Mouse (Mus musculus) layer of hippocampus, adult 2 months (tissue): ENCODE data around the gene Tmc6. TPM values are rescaled to one million over a fixed set of nuclear protein-coding genes. Genes with fewer than 3 reads are reported as not detected.
A peak's percentile ranks its signal among the peaks of the same experiment; 100 is the strongest.

Source experiments
- DNase-seq, 2 experiments: peaks; one replicate each; pipeline ENCODE4 v3.0.0; 2022; ENCODE audit warnings: low spot score in 2 of 2
- H3K27ac ChIP-seq: fragments of 200-600 bp; 2 replicates; pipeline ENCODE4 v1.8.1; 2022
- H3K4me3 ChIP-seq: fragments of 200-600 bp; 2 replicates; pipeline ENCODE4 v1.8.1; 2022; ENCODE audit warnings: mild to moderate bottlenecking
- CTCF ChIP-seq: fragments of 200-600 bp; conservative IDR thresholded peaks from 2 replicates; pipeline ENCODE4 v1.8.1; 2022; ENCODE audit warnings: antibody characterized with exemption, mild to moderate bottlenecking, moderate library complexity
- total RNA-seq, 2 experiments: library from RNA; stranded (reverse); gene quantifications; 2 replicates each; pipeline ENCODE4 v1.2.3; 2021

Tmc6 gene
- total RNA-seq, 2 experiments from 2014 or later = 6.6 to 8.4 TPM

GRCm38 (mm10) chr11:117772352-117772751, 9.6 kb downstream of the Tmc6 start:
- no peak for DNase-seq
- H3K27ac ChIP-seq = no peak overlapping the region
- no peak overlapping the region for H3K4me3 ChIP-seq
- TF ChIP-seq CTCF = no peak

DNA sequence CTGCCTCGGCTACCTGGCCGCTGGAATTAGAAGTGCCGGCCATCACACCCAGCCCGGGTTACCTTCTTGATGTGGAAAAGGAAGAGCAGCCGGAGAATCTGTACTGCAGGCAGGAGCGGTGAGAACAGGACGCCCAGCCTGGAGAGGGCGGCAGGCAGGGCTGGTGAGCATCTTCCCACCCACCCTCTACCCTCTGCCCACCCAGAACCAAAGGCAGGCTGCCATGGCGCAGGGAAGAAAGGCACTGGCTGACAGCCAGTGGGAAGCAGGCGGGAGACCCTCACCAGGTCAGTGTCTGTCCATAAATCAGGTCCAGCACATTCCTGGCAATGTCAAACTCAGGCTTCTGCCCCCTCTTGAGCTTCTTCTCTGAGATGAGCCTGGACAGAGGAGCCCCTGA, 11.6 kb downstream of the Tmc6 start:
- no peak for TF ChIP-seq CTCF
- no peak for DNase-seq
- no peak overlapping the region for H3K4me3 ChIP-seq
- no peak overlapping the region for H3K27ac ChIP-seq

DNA sequence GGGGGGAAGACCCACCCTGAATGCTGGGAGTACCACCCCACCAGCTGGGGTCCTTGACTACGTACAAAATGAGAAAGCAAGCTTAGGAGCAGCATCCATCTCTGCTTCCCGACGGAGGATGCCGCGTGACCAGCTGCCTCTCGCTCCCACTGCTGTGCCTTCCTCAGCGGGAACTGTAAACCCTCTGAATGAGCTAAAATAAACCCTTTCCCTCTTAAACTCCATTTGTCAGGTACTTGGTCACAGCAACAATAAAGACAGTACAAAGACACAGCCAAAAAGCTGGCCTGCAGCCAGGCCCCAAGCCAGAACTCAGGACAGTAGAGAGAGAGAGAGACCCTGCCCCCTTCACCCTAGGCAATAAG, 12.3 kb downstream of the Tmc6 start:
- no peak overlapping the region for H3K27ac ChIP-seq
- TF ChIP-seq CTCF = no peak

DNA sequence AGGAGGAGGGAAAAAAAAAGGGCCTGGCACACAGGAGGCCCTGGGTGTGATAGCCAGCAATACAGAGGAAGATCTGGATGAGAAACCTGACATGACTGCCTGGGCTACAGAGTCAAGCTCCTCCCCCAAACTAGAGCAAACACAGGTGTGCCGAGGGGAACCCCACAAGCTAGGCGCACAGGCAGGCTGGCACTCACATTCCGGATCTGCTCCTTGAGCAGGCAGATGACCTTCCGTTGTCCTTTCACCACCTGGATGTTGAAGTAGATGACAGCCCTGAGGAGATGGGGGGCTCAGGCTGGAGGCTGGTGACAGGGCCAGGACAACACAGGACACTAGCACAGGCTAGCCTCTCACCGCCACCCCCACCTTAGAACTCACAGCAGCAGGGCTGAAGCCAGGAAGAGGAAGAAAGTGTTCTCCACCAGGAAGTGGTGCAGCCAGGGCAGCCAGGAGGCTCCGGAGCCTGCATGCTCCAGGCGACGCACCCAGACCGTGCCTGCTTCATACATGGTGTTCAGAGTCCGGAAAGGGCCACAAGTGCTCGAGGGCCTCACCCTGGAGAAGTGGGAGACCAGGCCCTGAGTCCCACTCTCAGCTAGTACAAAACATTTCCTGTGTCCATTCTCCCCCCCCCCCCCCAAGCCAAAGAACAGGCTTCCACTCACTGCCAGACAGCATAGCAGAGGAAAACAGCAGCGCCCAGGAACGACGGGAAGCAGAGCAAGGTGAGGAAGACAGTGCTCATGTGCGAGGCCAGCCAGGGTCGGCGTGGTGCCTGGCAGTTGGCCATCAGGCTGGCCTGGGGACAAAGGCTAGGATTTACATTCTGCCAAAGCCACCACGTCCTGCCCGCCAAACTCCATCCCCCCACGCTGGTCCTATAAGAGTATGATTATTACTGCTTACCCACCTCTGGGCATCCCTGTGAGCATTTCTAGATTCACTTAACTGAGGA, 13.0 kb downstream of the Tmc6 start:
- Histone ChIP-seq H3K4me3 (no peak overlapping the region), H3K27ac (no peak overlapping the region)
- no peak for TF ChIP-seq CTCF
- no peak for DNase-seq

More for the DNA sequence above, 12.3 kb downstream of the Tmc6 start:
- DNase-seq = no peak
- H3K4me3 ChIP-seq = no peak overlapping the region

GRCm38 (mm10) chr11:117766275-117766674, 15.7 kb downstream of the Tmc6 start:
- TF ChIP-seq CTCF = no peak
- H3K4me3 ChIP-seq = no peak overlapping the region
- DNase-seq = no peak
- peak overlapping the region; percentile 32; the same call in 1 of the 2 replicates for H3K27ac ChIP-seq

DNA sequence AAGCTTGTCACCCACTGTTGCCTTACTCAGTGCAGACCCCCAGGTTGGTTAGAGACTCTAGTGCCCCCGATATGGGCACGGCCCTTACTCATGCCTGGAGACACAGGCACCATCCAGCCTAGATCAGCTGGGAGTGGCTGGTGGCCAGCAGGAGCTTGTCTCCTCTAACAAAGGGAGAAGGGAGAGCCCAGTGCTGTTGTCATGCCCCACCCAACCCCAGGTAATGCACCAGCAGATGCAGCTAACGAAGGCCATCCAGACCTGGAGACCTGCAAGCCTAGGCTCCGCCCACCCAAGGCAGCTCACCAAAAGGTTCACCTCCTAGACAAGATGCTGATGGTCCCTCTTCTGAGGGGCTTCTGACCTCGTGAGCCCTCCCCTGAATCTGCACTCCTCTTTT, 16.6 kb downstream of the Tmc6 start:
- Histone ChIP-seq H3K27ac (0 out of 2 replicates have a peak overlapping the region, but pooled peaks have one; percentile 14), H3K4me3 (no peak overlapping the region)
- no peak for DNase-seq
- TF ChIP-seq CTCF = no peak

- no peak for TF ChIP-seq CTCF
- DNase-seq = no peak
- Histone ChIP-seq H3K27ac (peak overlapping the region; percentile 32; the same call in 1 of the 2 replicates), H3K4me3 (no peak overlapping the region)
Observed at GRCm38 (mm10) chr11:117764319-117764718, 17.7 kb downstream of the Tmc6 start.

DNA sequence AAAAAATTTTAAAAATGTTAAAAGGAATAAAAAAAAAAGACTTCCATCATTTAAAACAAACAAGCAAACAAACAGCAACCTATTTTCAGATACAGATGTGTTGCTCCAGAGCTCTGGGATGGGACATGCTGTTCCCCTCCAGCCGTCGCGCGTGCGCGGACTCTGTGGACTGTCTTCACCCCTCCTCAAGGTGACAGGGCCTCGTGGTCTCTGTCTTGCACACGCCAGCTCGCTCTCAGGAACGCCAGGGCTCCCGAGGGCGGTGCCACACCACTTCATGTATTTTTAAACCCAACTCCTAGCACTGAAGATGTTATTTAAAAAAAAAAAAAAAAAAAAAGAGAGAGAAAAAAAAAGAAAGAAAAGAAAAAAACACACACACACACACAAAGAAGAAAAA, 19.8 kb downstream of the Tmc6 start:
- no peak for TF ChIP-seq CTCF
- Histone ChIP-seq H3K27ac (no peak overlapping the region), H3K4me3 (no peak overlapping the region)
- DNase-seq = no peak

- DNase-seq = no peak
- Histone ChIP-seq H3K4me3 (no peak overlapping the region), H3K27ac (no peak overlapping the region)
- TF ChIP-seq CTCF = no peak
Observed at GRCm38 (mm10) chr11:117761801-117762200, 20.2 kb downstream of the Tmc6 start.

DNA sequence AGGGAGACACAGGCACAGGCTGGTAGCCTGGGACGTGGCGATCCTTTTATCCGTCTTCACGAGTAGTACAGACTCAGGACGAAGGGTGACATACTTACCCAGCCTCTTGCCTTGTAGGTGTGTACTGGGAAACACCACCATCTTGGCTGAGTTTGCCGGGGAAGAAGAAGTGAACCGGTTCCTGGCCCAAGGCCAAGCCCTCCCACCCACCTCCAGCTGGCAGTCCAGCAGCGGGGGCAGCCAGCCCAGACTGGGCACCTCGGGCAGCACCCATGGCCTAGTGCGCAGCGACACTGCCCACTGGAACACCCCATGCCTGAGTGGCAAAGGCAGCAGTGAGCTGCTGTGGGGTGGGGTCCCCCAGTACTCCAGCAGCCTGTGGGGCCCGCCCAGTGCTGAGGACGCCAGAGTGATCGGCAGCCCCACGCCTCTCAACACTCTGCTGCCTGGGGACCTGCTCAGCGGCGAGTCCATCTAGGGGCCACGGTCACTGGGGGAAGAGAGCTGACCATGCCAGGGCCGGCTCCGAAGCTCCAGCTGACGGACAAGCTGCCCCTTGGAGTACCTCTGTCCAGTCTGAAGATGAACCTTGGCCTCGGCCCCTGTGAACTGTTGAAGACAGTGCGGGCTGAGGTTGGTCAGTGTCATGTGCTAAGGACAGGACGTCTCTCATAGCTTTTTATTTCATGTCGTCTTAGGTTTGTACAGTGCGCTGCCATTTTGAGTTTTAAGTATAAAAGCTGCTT, 21.5 kb downstream of the Tmc6 start:
- peak overlapping the region; percentile 71 for H3K27ac ChIP-seq
- H3K4me3 ChIP-seq = no peak overlapping the region
- TF ChIP-seq CTCF = no peak
- DNase-seq = no peak

GRCm38 (mm10) chr11:117759267-117759666, 22.7 kb downstream of the Tmc6 start:
- H3K4me3 ChIP-seq = no peak overlapping the region
- no peak for TF ChIP-seq CTCF
- peak overlapping the region; percentile 71 for H3K27ac ChIP-seq
- DNase-seq = no peak

- Histone ChIP-seq H3K4me3 (no peak overlapping the region), H3K27ac (no peak overlapping the region)
- no peak for TF ChIP-seq CTCF
- DNase-seq = no peak
Observed at GRCm38 (mm10) chr11:117755891-117756290, 26.1 kb downstream of the Tmc6 start.

DNA sequence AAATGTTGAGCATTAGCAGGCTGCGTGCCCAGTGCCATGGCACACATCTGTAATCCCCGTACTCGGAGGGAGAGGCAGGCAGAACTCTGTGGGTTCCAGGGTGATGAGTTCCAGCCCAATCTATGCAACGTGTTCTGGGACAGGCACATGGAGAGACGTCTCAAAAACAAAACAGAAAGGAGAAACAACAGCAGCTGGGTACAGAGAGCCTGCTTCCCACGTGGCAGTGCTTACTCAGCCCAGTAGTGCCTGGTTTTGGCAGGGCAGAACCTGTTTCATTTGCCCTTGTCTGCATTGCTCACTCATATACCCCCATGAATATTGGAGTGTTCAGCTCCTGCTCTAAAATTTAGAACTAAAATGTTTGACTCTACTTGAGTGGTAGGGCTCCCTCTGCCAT, 30.5 kb downstream of the Tmc6 start:
- Histone ChIP-seq H3K4me3 (no peak overlapping the region), H3K27ac (peak overlapping the region; percentile 92)
- peak in 1 of 2 experiments; percentile 49 for DNase-seq
- no peak for TF ChIP-seq CTCF
